Mouse (Mus musculus) ES-Bruce4 (cell line): Measurements from ENCODE around the gene Hoxb3.

Experiments used
- CTCF ChIP-seq: IDR thresholded peaks from one replicate; pipeline ENCODE4 v1.8.1; 2011; ENCODE audit warnings: low read depth, low read length
- EP300 ChIP-seq: IDR thresholded peaks from 2 replicates; pipeline ENCODE4 v1.6.1; 2011; ENCODE audit warnings: low read depth, low read length; ENCODE audit not compliant: insufficient read depth
- POLR2A ChIP-seq: IDR thresholded peaks from one replicate; pipeline ENCODE4 v1.8.1; 2011; ENCODE audit warnings: low read length; ENCODE audit not compliant: insufficient read depth

DNA sequence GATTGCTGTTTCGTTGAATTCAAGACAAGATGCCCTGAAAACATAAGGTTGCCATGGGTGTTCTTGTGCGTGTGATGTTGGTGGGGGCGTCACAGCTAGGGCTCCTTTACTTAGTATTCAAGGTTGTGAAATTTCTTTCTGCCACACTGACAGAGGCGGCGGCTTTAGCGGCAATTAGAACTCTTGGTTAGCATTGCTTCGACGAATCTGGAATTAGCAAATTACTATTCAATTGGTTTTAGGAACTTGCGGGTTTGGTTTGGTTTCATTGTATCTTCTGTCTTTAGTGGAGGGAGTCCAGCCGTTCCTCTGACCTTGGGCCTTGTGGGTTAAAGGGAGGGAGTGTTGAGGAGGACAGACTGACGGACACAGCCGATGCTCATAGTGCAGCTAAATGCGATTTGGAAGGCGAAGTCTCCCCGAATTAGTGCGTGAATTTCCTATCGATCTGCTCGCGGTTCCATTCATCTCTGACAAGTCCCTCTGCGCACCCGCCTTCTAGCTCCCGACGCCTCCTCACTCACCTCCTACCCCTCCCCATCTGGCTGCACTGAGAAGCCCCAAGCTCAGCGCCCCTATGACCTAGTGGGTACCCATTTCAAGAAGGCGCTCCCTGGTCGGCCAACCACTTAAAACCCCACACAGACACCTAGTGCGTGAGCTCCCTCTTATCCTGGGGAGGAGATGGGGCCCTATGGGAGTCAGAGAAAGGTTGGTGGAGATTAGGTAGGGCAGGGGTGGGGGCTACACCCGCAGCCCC lies 5.3 kb upstream of the Hoxb3 start, which contains the start of gene Hoxb4:
- TF ChIP-seq CTCF (no peak), EP300 (no peak), POLR2A (no peak)
